Mouse (Mus musculus) embryonic facial prominence, embryonic 14.5 days (tissue): ENCODE measurements around the gene Mknk2. TPM values are rescaled to one million over a fixed set of nuclear protein-coding genes. Genes with fewer than 3 reads are reported as not detected.
A peak's percentile ranks its signal among the peaks of the same experiment; 100 is the strongest.

Experiments used
- ATAC-seq: fragments of 200-750 bp; cut with Nextera tagmentation; 2 replicates; pipeline ENCODE4 v1.8.0; 2017; ENCODE audit warnings: low read depth, moderate number of reproducible peaks, moderate TSS enrichment
- DNase-seq: peaks from one replicate; pipeline ENCODE4 v3.0.0-alpha.2; 2015; ENCODE audit warnings: low spot score
- H3K27ac ChIP-seq: fragments of 300-500 bp; sonication (generic); replicated peaks from 2 replicates; pipeline ENCODE4 v1.5.1; 2014; ENCODE audit warnings: low read depth, mild to moderate bottlenecking, low read length, moderate library complexity
- H3K27me3 ChIP-seq: fragments of 300-500 bp; sonication (generic); replicated peaks from 2 replicates; pipeline ENCODE4 v1.6.1; 2014; ENCODE audit warnings: low read length; ENCODE audit not compliant: control insufficient read depth, insufficient read depth
- H3K36me3 ChIP-seq: fragments of 300-500 bp; sonication (generic); 2 replicates; pipeline ENCODE4 v1.6.1; 2014; ENCODE audit warnings: low read length, mixed read lengths; ENCODE audit not compliant: control insufficient read depth, insufficient read depth
- H3K4me1 ChIP-seq: fragments of 300-500 bp; sonication (generic); 2 replicates; pipeline ENCODE4 v1.6.1; 2014; ENCODE audit warnings: antibody characterized with exemption, low read length; ENCODE audit not compliant: control insufficient read depth, insufficient read depth
- H3K4me2 ChIP-seq: fragments of 300-500 bp; sonication (generic); 2 replicates; pipeline ENCODE4 v1.6.1; 2014; ENCODE audit warnings: low read depth, mild to moderate bottlenecking, low read length, moderate library complexity, mixed read lengths
- H3K4me3 ChIP-seq: fragments of 300-500 bp; sonication (generic); 2 replicates; pipeline ENCODE4 v1.5.1; 2014; ENCODE audit warnings: low read depth, mild to moderate bottlenecking, low read length
- H3K9ac ChIP-seq: fragments of 300-500 bp; sonication (generic); 2 replicates; pipeline ENCODE4 v1.6.1; 2014; ENCODE audit warnings: low read depth, mild to moderate bottlenecking, low read length, moderate library complexity, mixed read lengths
- H3K9me3 ChIP-seq: fragments of 300-500 bp; sonication (generic); 2 replicates; pipeline ENCODE4 v1.6.1; 2016; ENCODE audit warnings: low read length; ENCODE audit not compliant: control insufficient read depth
- whole genome bisulfite sequencing: fragments of 180-500 bp; shearing (Covaris S2); extraction: QIAGEN DNeasy Blood & Tissue Kit; methylation state at CpG from one replicate; pipeline ENCODE4 v1.1.7; 2014; 5-methylcytosine and 5-hydroxymethylcytosine counted together
- polyA plus RNA-seq: library from polyadenylated mRNA; unstranded; fragments of >200 nt; fragmentation: Nextera tagmentation; extraction: Ambion mirVana; gene quantifications from 2 replicates; pipeline ENCODE4 v1.2.1, GENCODE M21; 2014

Mknk2 gene
- polyA plus RNA-seq, 1 experiment from 2014 or later = 84.6 TPM

DNA sequence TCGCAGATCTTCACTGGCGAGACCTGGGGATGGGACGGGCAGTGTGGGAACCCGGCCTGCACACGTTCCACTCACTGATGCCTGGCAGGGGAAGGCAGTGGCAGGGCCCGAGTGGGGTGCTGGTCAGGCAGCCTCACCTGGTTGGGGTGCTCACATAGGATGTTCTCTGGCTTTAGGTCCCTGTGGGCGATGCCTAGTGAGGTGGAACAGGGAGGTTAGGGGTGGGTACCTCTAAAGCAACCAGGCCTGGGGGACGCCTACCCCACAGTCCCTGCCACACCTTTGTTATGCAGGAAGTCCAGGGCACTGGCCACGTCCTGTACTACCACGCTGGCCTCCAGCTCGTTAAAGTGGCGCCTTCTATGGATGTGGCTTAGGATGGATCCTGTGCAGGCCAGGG, 8.9 kb downstream of the Mknk2 start:
- WGBS = 96% methylated on average over 9 of the region's 12 CpGs
- H3K9ac ChIP-seq = no peak overlapping the region
- no peak overlapping the region for H3K4me2 ChIP-seq
- H3K4me1 ChIP-seq = peaks cover 27% of the 10 kb centered on the region
- H3K4me3 ChIP-seq = no peak overlapping the region
- DNase-seq (no peak), ATAC-seq (no peak)
- peaks cover 83% of the 10 kb centered on the region for H3K36me3 ChIP-seq
- H3K27ac ChIP-seq = no peak overlapping the region
- H3K9me3 ChIP-seq = no peaks in the 10 kb centered on the region
- no peaks in the 10 kb centered on the region for H3K27me3 ChIP-seq

GRCm38 (mm10) chr10:80668614-80669013, 9.3 kb downstream of the Mknk2 start:
- Histone ChIP-seq H3K4me3 (no peak overlapping the region), H3K27me3 (no peaks in the 10 kb centered on the region), H3K27ac (no peak overlapping the region), H3K36me3 (peaks cover 79% of the 10 kb centered on the region), H3K9me3 (no peaks in the 10 kb centered on the region), H3K9ac (no peak overlapping the region), H3K4me1 (peaks cover 27% of the 10 kb centered on the region), H3K4me2 (no peak overlapping the region)
- DNase-seq (no peak), ATAC-seq (no peak)
- 89% methylated on average over 3 of the region's 11 CpGs for WGBS

DNA sequence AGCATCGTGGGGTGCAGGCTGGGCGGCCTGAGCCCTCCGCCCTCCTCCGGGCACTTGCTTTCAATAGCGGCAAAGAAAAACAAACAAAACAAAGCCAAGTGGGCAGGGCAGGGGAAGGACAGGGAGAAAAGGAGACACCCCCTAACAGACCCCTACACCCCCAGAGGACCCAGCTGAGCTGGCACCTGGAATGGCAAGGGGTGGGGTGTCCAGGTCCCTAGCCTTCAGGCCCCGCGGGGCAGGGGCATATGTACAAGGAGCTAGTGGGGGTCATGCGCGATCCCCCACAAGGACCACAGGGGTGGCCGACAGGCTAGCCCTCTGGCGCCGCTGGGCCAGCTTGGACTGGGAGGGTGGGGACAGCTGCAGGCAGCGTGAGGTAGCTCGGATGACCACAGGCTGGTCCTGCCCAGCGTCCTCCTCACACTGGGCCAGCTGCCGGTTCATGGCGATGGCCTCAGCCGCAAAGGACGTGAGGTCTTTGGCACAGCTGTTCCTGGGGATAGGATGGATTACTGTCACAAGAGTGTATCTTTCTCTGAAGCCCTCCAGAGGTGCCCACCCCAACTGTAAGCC, 11.0 kb downstream of the Mknk2 start:
- WGBS = 82% methylated on average over 17 of the region's 19 CpGs
- Histone ChIP-seq H3K27ac (no peak overlapping the region), H3K4me2 (no peak overlapping the region), H3K4me3 (no peak overlapping the region), H3K9ac (no peak overlapping the region), H3K4me1 (peaks cover 25% of the 10 kb centered on the region), H3K27me3 (no peaks in the 10 kb centered on the region), H3K9me3 (no peaks in the 10 kb centered on the region), H3K36me3 (peaks cover 62% of the 10 kb centered on the region)
- DNase-seq = no peak
- no peak; the same call in 1 of the 2 replicates for ATAC-seq

DNA sequence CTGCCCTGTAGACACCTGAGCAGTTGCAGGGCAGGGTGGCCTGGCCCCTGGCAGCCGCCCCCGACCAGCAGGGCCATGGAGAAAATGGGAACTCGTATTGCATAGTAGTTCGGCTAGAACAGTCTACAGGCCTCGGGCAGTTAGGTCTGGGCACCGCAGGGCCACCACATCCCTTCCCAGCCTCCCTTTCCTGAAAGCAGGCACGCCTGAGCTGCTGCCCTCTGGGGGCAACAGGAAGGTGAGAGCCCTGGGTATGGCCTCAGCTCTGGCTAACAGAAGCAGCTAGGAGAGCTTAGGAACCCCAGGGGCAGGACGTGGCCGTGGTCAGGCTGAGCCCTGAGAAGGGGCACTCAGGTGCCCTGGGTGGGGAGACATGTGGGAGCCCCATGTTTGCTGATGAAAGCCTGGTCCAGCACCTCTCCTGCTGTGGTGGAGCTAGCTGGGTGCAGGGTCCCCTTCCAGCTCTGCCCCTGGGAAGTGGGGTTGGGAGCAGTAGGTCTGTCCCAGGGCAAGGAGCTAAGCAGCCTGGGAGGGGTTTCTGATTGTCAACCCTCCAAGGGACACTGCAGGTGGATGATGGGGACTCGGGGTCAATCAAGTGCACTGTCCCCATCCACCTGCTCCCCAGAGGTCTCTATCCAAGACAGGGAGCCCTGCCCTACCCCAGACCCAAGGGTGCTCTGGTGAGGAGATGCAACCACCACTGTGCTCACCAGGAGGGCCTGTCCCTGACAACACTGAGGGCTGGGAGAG, 11.8 kb downstream of the Mknk2 start:
- Histone ChIP-seq H3K36me3 (peaks cover 54% of the 10 kb centered on the region), H3K4me2 (no peak overlapping the region), H3K27ac (peak overlapping the region; percentile 86; the same call in 1 of the 2 replicates), H3K4me1 (peaks cover 25% of the 10 kb centered on the region), H3K27me3 (no peaks in the 10 kb centered on the region), H3K9ac (no peak overlapping the region; the same call in 1 of the 2 replicates), H3K9me3 (no peaks in the 10 kb centered on the region), H3K4me3 (no peak overlapping the region)
- ATAC-seq (no peak), DNase-seq (no peak)
- 70% methylated on average over 10 of the region's 10 CpGs for WGBS

GRCm38 (mm10) chr10:80665459-80665858, 12.5 kb downstream of the Mknk2 start:
- Histone ChIP-seq H3K9ac (0 out of 2 replicates have a peak overlapping the region, but pooled peaks have one; percentile 42), H3K9me3 (no peaks in the 10 kb centered on the region), H3K4me1 (peaks cover 25% of the 10 kb centered on the region), H3K4me2 (peak overlapping the region; percentile 47; the same call in 1 of the 2 replicates), H3K4me3 (no peak overlapping the region), H3K27ac (peak overlapping the region; percentile 86), H3K27me3 (no peaks in the 10 kb centered on the region), H3K36me3 (peaks cover 47% of the 10 kb centered on the region)
- WGBS = 54% methylated on average over 4 of the region's 4 CpGs
- DNase-seq (no peak), ATAC-seq (no peak)

GRCm38 (mm10) chr10:80665016-80665380, 12.9 kb downstream of the Mknk2 start:
- Histone ChIP-seq H3K9me3 (no peaks in the 10 kb centered on the region), H3K9ac (peak overlapping the region; percentile 42; the same call in 1 of the 2 replicates), H3K4me2 (peak overlapping the region; percentile 47), H3K4me1 (peaks cover 25% of the 10 kb centered on the region), H3K27me3 (no peaks in the 10 kb centered on the region), H3K4me3 (peak overlapping the region; percentile 2; the same call in 1 of the 2 replicates), H3K27ac (peak overlapping the region; percentile 86), H3K36me3 (peaks cover 42% of the 10 kb centered on the region)
- DNase-seq = peak; percentile 63
- ATAC-seq = peak; percentile 35; the same call in 1 of the 2 replicates
- WGBS = 9% methylated on average over 10 of the region's 10 CpGs

DNA sequence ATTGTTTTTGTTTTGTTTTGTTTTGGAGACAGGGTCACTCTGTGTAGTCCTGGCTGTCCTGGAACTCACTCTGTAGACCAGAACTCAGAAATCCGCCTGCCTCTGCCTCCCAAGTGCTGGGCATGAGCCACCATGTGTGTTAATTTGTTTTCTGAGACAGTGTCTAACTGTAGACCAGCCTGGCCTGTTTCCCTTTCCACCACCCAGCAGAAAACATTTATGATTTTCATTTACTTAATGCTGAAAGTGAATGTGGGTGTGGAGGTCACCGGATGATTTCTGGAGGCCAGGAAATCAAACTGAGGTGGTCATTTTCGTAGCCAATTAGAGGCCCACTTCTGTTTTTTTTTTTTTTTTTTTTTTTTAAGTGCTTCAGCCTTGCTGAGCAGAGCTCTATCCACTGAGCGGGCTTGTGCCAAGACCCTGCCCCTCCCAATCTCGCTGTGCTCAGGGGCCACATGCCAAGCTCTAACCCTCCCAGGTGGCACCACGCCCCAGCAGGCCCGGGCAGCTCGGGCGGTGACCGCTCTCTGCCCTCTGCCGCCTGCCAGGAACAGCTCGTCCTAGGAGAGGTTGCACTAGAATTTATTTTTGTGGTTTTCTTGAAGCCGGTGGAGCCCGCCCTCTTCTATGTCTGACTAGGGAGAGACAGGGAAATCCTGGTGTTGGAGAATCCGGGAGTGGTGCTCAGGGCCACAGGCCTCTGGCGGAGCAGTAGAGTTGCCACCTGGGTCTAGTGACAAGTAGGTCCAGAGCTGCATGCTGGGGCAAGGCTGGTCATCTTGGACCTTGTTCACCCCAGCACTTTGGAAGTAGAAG, 13.5 kb downstream of the Mknk2 start:
- peak overlapping the region; percentile 86 for H3K27ac ChIP-seq
- H3K4me2 ChIP-seq = peak overlapping the region; percentile 47
- no peaks in the 10 kb centered on the region for H3K9me3 ChIP-seq
- ATAC-seq (peak; percentile 73), DNase-seq (peak; percentile 88)
- H3K36me3 ChIP-seq = peaks cover 36% of the 10 kb centered on the region
- H3K9ac ChIP-seq = peak overlapping the region; percentile 42
- peaks cover 25% of the 10 kb centered on the region for H3K4me1 ChIP-seq
- H3K27me3 ChIP-seq = no peaks in the 10 kb centered on the region
- 26% methylated on average over 16 of the region's 16 CpGs for WGBS
- peak overlapping the region; percentile 2; the same call in 1 of the 2 replicates for H3K4me3 ChIP-seq

- DNase-seq (peak; percentile 68), ATAC-seq (no peak)
- H3K4me2 ChIP-seq = no peak overlapping the region
- peaks cover 25% of the 10 kb centered on the region for H3K4me1 ChIP-seq
- H3K36me3 ChIP-seq = peaks cover 29% of the 10 kb centered on the region
- H3K27ac ChIP-seq = peak overlapping the region; percentile 86
- H3K9ac ChIP-seq = no peak overlapping the region
- no peaks in the 10 kb centered on the region for H3K27me3 ChIP-seq
- H3K4me3 ChIP-seq = no peak overlapping the region
- no peaks in the 10 kb centered on the region for H3K9me3 ChIP-seq
- 46% methylated on average over 5 of the region's 5 CpGs for WGBS
Measured at GRCm38 (mm10) chr10:80663485-80664196, 14.3 kb downstream of the Mknk2 start.
